Mouse (Mus musculus): ENCODE results near the gene P3h3. TPM values are rescaled to one million over a fixed set of nuclear protein-coding genes. Genes with fewer than 3 reads are reported as not detected.

P3h3 gene
- polyA plus RNA-seq, 1 experiment from 2014 or later: 43.2 TPM

GRCm38 (mm10) chr6:124791911-124792310 is 65.6 kb downstream of the P3h3 start:
- 86% methylated on average over 3 of the region's 3 CpGs for WGBS
- no peak for ATAC-seq (ENCODE audit: insufficient number of reproducible peaks, insufficient read depth, low FRiP score, low read depth)
- Histone ChIP-seq H3K9me3 (ENCODE audit: control insufficient read depth, low read depth, low read length) (no peaks in the 10 kb centered on the region), H3K9ac (replicated peaks; ENCODE audit: low read depth, low read length) (no peak overlapping the region), H3K4me3 (ENCODE audit: low read depth, low read length) (no peak overlapping the region), H3K36me3 (ENCODE audit: control insufficient read depth, insufficient read depth, low read length) (no peaks in the 10 kb centered on the region), H3K27me3 (ENCODE audit: control insufficient read depth, insufficient read depth, low read length) (no peaks in the 10 kb centered on the region), H3K4me2 (replicated peaks; ENCODE audit: low read depth, low read length) (no peak overlapping the region), H3K4me1 (ENCODE audit: control insufficient read depth, insufficient read depth, low read length) (no peaks in the 10 kb centered on the region), H3K27ac (ENCODE audit: low read length) (no peak overlapping the region)

Other genes with a start within 250 kb of the P3h3 start
- not detected in 2 replicates for gene C1s2, start 221.7 kb downstream of the P3h3 start, polyA plus RNA-seq (2014; fragmentation: Nextera tagmentation; extraction: Ambion mirVana)
- gene Lpcat3, start 194.7 kb downstream of the P3h3 start, polyA plus RNA-seq (2014; fragmentation: Nextera tagmentation; extraction: Ambion mirVana): 58.6 and 60.0 TPM in 2 replicates
- gene Emg1, start 145.6 kb downstream of the P3h3 start, polyA plus RNA-seq (2014; fragmentation: Nextera tagmentation; extraction: Ambion mirVana): 201 and 205 TPM in 2 replicates
- 290 and 305 TPM in 2 replicates for gene Phb2, start 145.4 kb downstream of the P3h3 start, polyA plus RNA-seq (2014; fragmentation: Nextera tagmentation; extraction: Ambion mirVana)
- gene Ptpn6, start 119.0 kb downstream of the P3h3 start, polyA plus RNA-seq (2014; fragmentation: Nextera tagmentation; extraction: Ambion mirVana): 13.7 and 15.3 TPM in 2 replicates
- gene Grcc10, start 116.4 kb downstream of the P3h3 start, polyA plus RNA-seq (2014; fragmentation: Nextera tagmentation; extraction: Ambion mirVana): 445 and 505 TPM in 2 replicates
- not detected in 2 replicates for gene Gm45234, start 101.7 kb downstream of the P3h3 start, polyA plus RNA-seq (2014; fragmentation: Nextera tagmentation; extraction: Ambion mirVana)
- gene Atn1, start 101.2 kb downstream of the P3h3 start, polyA plus RNA-seq (2014; fragmentation: Nextera tagmentation; extraction: Ambion mirVana): 15.0 and 18.5 TPM in 2 replicates
- gene Eno2, start 88.1 kb downstream of the P3h3 start, polyA plus RNA-seq (2014; fragmentation: Nextera tagmentation; extraction: Ambion mirVana): 9.5 and 9.7 TPM in 2 replicates
- 0.32 and 0.35 TPM in 2 replicates for gene Lrrc23, start 78.0 kb downstream of the P3h3 start, polyA plus RNA-seq (2014; fragmentation: Nextera tagmentation; extraction: Ambion mirVana)
- 7.4 and 8.0 TPM in 2 replicates for gene Spsb2, start 49.1 kb downstream of the P3h3 start, polyA plus RNA-seq (2014; fragmentation: Nextera tagmentation; extraction: Ambion mirVana)
- gene Tpi1, start 43.5 kb downstream of the P3h3 start, polyA plus RNA-seq (2014; fragmentation: Nextera tagmentation; extraction: Ambion mirVana): 844 and 872 TPM in 2 replicates
- 121 and 123 TPM in 2 replicates for gene Usp5, start 28.3 kb downstream of the P3h3 start, polyA plus RNA-seq (2014; fragmentation: Nextera tagmentation; extraction: Ambion mirVana)
- 151 and 163 TPM in 2 replicates for gene Cdca3, start 28.2 kb downstream of the P3h3 start, polyA plus RNA-seq (2014; fragmentation: Nextera tagmentation; extraction: Ambion mirVana)
- 1.4 and 1.5 TPM in 2 replicates for gene Gnb3, start 17.5 kb downstream of the P3h3 start, polyA plus RNA-seq (2014; fragmentation: Nextera tagmentation; extraction: Ambion mirVana)
- 0.91 and 1.0 TPM in 2 replicates for gene Gpr162, start 6.2 kb upstream of the P3h3 start, polyA plus RNA-seq (2014; fragmentation: Nextera tagmentation; extraction: Ambion mirVana)
- 0.28 and 0.43 TPM in 2 replicates for gene Cd4, start 30.5 kb upstream of the P3h3 start, polyA plus RNA-seq (2014; fragmentation: Nextera tagmentation; extraction: Ambion mirVana)
- gene Lag3, start 54.0 kb upstream of the P3h3 start, polyA plus RNA-seq (2014; fragmentation: Nextera tagmentation; extraction: Ambion mirVana): 1.3 and 1.5 TPM in 2 replicates
- 320 TPM in 2 replicates for gene Ptms, start 62.4 kb upstream of the P3h3 start, polyA plus RNA-seq (2014; fragmentation: Nextera tagmentation; extraction: Ambion mirVana)
- gene Mlf2, start 73.6 kb upstream of the P3h3 start, polyA plus RNA-seq (2014; fragmentation: Nextera tagmentation; extraction: Ambion mirVana): 341 and 354 TPM in 2 replicates
- gene Cops7a, start 107.8 kb upstream of the P3h3 start, polyA plus RNA-seq (2014; fragmentation: Nextera tagmentation; extraction: Ambion mirVana): 139 and 141 TPM in 2 replicates
- 4.4 and 6.0 TPM in 2 replicates for gene Pianp, start 138.9 kb upstream of the P3h3 start, polyA plus RNA-seq (2014; fragmentation: Nextera tagmentation; extraction: Ambion mirVana)
- gene Zfp384, start 151.4 kb upstream of the P3h3 start, polyA plus RNA-seq (2014; fragmentation: Nextera tagmentation; extraction: Ambion mirVana): 15.1 and 15.7 TPM in 2 replicates
- 118 and 119 TPM in 2 replicates for gene Ing4, start 182.0 kb upstream of the P3h3 start, polyA plus RNA-seq (2014; fragmentation: Nextera tagmentation; extraction: Ambion mirVana)
- gene Acrbp, start 191.9 kb upstream of the P3h3 start, polyA plus RNA-seq (2014; fragmentation: Nextera tagmentation; extraction: Ambion mirVana): 15.8 and 18.6 TPM in 2 replicates
- gene Lpar5, start 210.2 kb upstream of the P3h3 start, polyA plus RNA-seq (2014; fragmentation: Nextera tagmentation; extraction: Ambion mirVana): 1.2 and 2.1 TPM in 2 replicates
- 70.9 and 78.7 TPM in 2 replicates for gene Chd4, start 238.2 kb upstream of the P3h3 start, polyA plus RNA-seq (2014; fragmentation: Nextera tagmentation; extraction: Ambion mirVana)